Mouse (Mus musculus) small intestine, adult 2 months (tissue): ENCODE measurements around the gene Armh3. TPM values are rescaled to one million over a fixed set of nuclear protein-coding genes. Genes with fewer than 3 reads are reported as not detected.

ENCODE experiments used
- H3K27ac ChIP-seq: fragments of 200-500 bp; 2 replicates; pipeline ENCODE4 v1.5.1; 2012; ENCODE audit warnings: low read depth, low read length, control low read depth, inconsistent platforms; ENCODE audit not compliant: insufficient read depth
- H3K27me3 ChIP-seq: fragments of 200-500 bp; 2 replicates; pipeline ENCODE4 v1.6.1; 2012; ENCODE audit warnings: mild to moderate bottlenecking, moderate library complexity, low read length, inconsistent platforms; ENCODE audit not compliant: control insufficient read depth, insufficient read depth
- H3K36me3 ChIP-seq: fragments of 200-500 bp; 2 replicates; pipeline ENCODE4 v1.6.1; 2012; ENCODE audit warnings: mild to moderate bottlenecking, low read length, control low read depth, inconsistent platforms; ENCODE audit not compliant: control insufficient read depth, insufficient read depth
- H3K4me1 ChIP-seq: fragments of 200-500 bp; 2 replicates; pipeline ENCODE4 v1.6.1; 2012; ENCODE audit warnings: low read length, inconsistent platforms, mixed read lengths; ENCODE audit not compliant: control insufficient read depth, insufficient read depth, insufficient read length
- H3K4me3 ChIP-seq: fragments of 200-500 bp; 2 replicates; pipeline ENCODE4 v1.5.1; 2012; ENCODE audit warnings: low read depth, mild to moderate bottlenecking, control low read depth, inconsistent platforms, low read length, moderate library complexity
- CTCF ChIP-seq: fragments of 200-500 bp; IDR thresholded peaks from 2 replicates; pipeline ENCODE4 v1.5.1; 2012; ENCODE audit warnings: low read depth, mild to moderate bottlenecking, control low read depth, inconsistent platforms, low read length, moderate library complexity, mixed read lengths; ENCODE audit not compliant: insufficient replicate concordance, insufficient read length; ENCODE audit errors: extremely low read depth
- POLR2A ChIP-seq: fragments of 200-500 bp; IDR thresholded peaks from 2 replicates; pipeline ENCODE4 v1.6.1; 2012; ENCODE audit warnings: low read depth, mild to moderate bottlenecking, control low read depth, inconsistent platforms, low read length, moderate library complexity
- WGBS: fragments of 180-500 bp; shearing (Covaris S2); methylation state at CpG from one replicate; pipeline ENCODE4 v1.1.7; 2018; 5-methylcytosine and 5-hydroxymethylcytosine counted together
- polyA plus RNA-seq: library from polyadenylated mRNA; depleted of rRNA; stranded (reverse); fragments of >200 nt; gene quantifications from 2 replicates; pipeline ENCODE4 v1.2.3, GENCODE M21; 2012

Armh3 gene
- polyA plus RNA-seq, 1 experiment: 7.5 TPM

DNA sequence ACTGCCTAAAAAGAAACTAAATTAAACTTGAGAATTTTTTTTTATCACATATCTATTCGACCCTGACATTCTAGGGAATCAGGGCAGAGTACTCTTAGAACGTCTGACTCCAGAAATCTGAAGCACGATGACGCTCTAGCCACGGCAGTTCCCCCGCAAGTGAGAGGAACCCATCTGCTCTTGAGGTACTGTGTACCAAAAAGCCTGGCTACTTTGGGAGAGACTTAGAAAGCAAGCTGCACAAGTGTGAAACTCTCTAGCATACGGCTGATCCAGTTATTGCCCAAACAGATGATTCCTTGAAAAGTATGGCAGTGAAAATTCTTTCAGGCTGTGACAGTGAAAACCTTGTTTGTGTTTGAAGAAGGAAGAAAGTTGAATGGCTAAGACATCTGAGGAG is 41.6 kb downstream of the Armh3 start:
- H3K4me1 ChIP-seq: no peaks in the 10 kb centered on the region
- no peak overlapping the region for H3K4me3 ChIP-seq
- WGBS: 88% methylated on average over 7 of the region's 7 CpGs
- no peak overlapping the region for H3K27ac ChIP-seq
- no peaks in the 10 kb centered on the region for H3K27me3 ChIP-seq
- H3K36me3 ChIP-seq: peaks cover 23% of the 10 kb centered on the region
- TF ChIP-seq POLR2A (no peak), CTCF (no peak)

DNA sequence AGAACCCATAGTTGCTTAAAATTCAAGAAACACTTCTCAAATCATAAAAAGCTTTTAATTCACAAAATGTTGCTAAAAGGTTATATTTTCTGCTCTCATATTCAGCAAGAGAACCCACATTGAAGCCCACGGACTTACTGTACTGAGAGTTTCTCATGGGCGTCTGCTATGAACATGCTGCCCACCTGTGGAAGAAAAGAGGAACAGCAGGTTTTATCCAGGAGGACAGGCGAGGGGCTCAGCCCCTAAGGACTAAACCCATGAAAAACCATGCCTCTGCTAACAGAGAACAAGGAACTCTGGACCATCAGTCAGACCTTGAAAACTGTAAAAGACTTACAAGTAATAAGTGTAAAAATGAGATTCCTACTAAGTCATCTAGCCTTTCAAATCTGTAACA is 45.0 kb downstream of the Armh3 start:
- WGBS: 36% methylated on average over 3 of the region's 3 CpGs
- Histone ChIP-seq H3K36me3 (peaks cover 33% of the 10 kb centered on the region), H3K4me3 (no peak overlapping the region), H3K27me3 (no peaks in the 10 kb centered on the region), H3K4me1 (no peaks in the 10 kb centered on the region), H3K27ac (no peak overlapping the region)
- TF ChIP-seq POLR2A (no peak), CTCF (peak; percentile 44; the same call in 1 of the 2 replicates)

DNA sequence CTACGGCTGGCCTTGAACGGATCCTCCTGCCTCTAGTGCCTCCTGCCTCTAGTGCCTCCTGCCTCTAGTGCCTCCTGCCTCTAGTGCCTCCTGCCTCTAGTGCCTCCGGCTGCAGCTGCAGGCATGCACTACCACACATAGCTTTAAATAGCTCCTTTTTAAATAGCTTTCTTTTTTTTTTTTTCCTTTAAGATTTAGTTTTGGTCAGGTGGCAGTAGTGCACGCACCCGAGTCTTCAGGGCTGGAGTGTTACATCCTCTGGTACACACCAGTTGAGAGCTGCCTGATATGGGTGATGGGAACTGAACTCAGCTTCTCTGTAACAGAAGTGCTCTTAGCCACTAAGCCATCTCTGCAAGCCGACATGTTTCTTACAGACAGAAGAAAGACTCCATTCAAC is 49.1 kb downstream of the Armh3 start:
- TF ChIP-seq POLR2A (no peak), CTCF (no peak)
- Histone ChIP-seq H3K27ac (no peak overlapping the region), H3K4me1 (no peaks in the 10 kb centered on the region), H3K4me3 (no peak overlapping the region), H3K36me3 (peaks cover 36% of the 10 kb centered on the region), H3K27me3 (no peaks in the 10 kb centered on the region)
- WGBS: 90% methylated on average over 6 of the region's 6 CpGs

DNA sequence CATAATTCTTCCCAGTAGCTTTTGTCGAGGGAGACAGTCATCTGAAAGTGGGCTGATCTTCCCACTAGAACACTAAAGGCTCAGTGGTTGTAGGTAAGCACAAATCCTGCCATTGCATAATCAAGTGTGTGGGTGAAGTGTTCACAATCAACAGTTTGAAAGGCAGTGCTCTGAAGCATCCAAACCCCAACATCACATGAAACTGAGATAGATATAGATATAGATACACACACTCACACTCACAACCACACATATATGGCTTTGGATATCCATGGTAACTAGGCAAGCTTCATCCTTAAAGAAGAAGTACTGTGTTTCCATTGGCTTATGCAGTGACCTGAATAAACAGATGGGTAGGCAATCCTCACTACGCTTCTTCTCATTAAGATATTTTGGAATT is 50.5 kb downstream of the Armh3 start:
- no peak for TF ChIP-seq POLR2A
- TF ChIP-seq CTCF: no peak
- no peak overlapping the region for H3K4me3 ChIP-seq
- no peaks in the 10 kb centered on the region for H3K27me3 ChIP-seq
- peaks cover 36% of the 10 kb centered on the region for H3K36me3 ChIP-seq
- 86% methylated on average over 2 of the region's 2 CpGs for WGBS
- H3K27ac ChIP-seq: no peak overlapping the region
- no peaks in the 10 kb centered on the region for H3K4me1 ChIP-seq

DNA sequence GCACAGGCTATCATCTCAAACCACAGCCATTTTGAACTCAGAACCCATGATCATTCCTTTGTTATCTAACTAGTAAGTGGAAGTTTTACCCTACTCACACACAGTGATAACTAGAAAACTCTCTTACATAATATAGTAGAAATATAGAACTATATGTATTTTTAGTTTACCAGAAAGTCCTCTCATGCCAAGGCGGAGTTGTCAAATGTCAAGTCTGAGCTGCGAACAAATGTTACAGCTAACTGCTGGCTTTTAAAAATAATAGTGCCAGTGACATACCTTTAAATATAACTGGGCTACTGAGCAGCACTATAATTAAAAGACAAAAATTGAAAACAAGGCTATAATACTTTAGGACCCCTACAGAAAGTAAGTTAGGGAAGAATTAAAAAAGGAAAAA is 51.0 kb downstream of the Armh3 start:
- peaks cover 32% of the 10 kb centered on the region for H3K36me3 ChIP-seq
- no peaks in the 10 kb centered on the region for H3K27me3 ChIP-seq
- no peak for TF ChIP-seq POLR2A
- no peak for TF ChIP-seq CTCF
- no peaks in the 10 kb centered on the region for H3K4me1 ChIP-seq
- H3K4me3 ChIP-seq: no peak overlapping the region
- no peak overlapping the region for H3K27ac ChIP-seq
- 95% methylated on average over 2 of the region's 2 CpGs for WGBS

DNA sequence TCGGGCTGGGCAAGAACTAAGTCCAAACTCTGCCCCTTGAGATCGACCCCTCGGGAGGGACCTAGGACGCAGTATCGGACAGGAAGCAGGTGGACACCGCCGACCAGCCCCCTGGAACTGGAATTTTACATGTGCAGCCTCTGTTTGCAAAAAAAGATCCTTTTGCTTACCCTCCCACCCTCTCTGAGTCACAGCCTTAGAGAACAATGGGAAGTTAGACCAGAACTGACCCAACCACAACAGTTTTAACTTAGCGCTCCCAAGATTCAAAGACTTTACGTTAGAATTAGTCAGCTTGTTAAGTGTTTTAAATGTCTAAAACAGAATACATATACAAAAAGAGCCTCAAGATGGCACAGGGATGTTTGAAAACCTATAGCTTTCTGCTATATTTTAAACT is 51.7 kb downstream of the Armh3 start:
- Histone ChIP-seq H3K27ac (no peak overlapping the region), H3K4me1 (no peaks in the 10 kb centered on the region), H3K27me3 (no peaks in the 10 kb centered on the region), H3K36me3 (peaks cover 29% of the 10 kb centered on the region), H3K4me3 (no peak overlapping the region)
- TF ChIP-seq CTCF (no peak), POLR2A (no peak)
- 93% methylated on average over 9 of the region's 9 CpGs for WGBS

DNA sequence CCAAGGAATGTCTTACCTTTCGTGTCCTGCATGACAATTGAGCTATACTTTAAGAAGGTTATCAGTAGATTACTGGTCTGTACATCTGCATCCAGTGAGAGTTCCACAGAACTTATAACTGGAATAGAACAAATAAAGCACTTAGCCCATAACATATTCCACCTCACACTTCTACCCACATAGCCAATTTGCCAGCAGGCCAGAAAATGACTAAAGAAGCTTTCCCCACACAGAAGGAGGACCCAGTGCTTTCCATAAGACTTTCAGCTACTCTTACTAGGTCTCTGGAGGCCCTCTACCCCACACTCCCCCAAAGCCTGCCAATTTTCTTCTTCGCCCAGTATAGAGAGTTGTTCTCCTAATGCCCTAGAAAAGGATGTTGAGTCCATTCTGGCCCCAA is 52.3 kb downstream of the Armh3 start:
- WGBS: 94% methylated on average over 2 of the region's 2 CpGs

DNA sequence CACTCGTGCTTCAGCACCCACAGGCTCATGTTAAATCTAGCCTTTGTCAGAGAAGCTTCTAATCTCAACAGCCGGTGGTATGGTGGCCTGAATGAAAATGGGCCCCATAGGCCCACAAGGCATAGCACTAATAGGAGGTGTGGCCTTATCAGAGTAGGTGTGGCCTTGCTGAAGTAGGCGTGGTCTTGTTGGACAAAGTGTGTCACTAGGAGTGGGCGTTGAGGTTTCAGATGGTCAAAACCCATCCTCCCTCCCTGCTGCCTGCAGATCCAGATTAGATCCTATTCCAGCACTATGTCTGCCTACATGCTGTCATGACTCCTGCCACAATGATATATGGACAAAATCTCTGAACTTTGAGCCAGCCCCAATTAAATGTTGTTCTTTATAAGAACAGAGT is 54.5 kb downstream of the Armh3 start:
- Histone ChIP-seq H3K27me3 (no peaks in the 10 kb centered on the region), H3K4me3 (no peak overlapping the region), H3K36me3 (peaks cover 18% of the 10 kb centered on the region), H3K4me1 (no peaks in the 10 kb centered on the region), H3K27ac (no peak overlapping the region)
- WGBS: 75% methylated on average over 4 of the region's 4 CpGs
- no peak for TF ChIP-seq POLR2A
- no peak for TF ChIP-seq CTCF

More for the DNA sequence above, 52.3 kb downstream of the Armh3 start:
- no peak overlapping the region for H3K4me3 ChIP-seq
- no peaks in the 10 kb centered on the region for H3K4me1 ChIP-seq
- TF ChIP-seq CTCF (no peak), POLR2A (no peak)
- no peak overlapping the region for H3K27ac ChIP-seq
- H3K36me3 ChIP-seq: peaks cover 27% of the 10 kb centered on the region
- H3K27me3 ChIP-seq: no peaks in the 10 kb centered on the region
